Mouse (Mus musculus) gastrocnemius, adult 2 months (tissue): ENCODE measurements around the gene Fam228b. TPM values are rescaled to one million over a fixed set of nuclear protein-coding genes. Genes with fewer than 3 reads are reported as not detected.
"Not testable (repeated sequence)": the region's sequence is repeated elsewhere in the genome, so short reads cannot be mapped to it uniquely, and the experiment has no call there.

Experiments used
- DNase-seq: peaks from one replicate; pipeline ENCODE4 v3.0.0; 2022
- H3K27ac ChIP-seq: fragments of 200-600 bp; 2 replicates; pipeline ENCODE4 v1.8.1; 2022; ENCODE audit warnings: mild to moderate bottlenecking
- H3K4me3 ChIP-seq: fragments of 200-600 bp; 2 replicates; pipeline ENCODE4 v1.8.1; 2022; ENCODE audit warnings: mild to moderate bottlenecking, moderate library complexity
- CTCF ChIP-seq: fragments of 200-600 bp; IDR thresholded peaks from 2 replicates; pipeline ENCODE4 v1.8.1; 2022; ENCODE audit warnings: antibody characterized with exemption, mild to moderate bottlenecking, moderate library complexity
- intact Hi-C: fragments of 180-260 bp; cut with DNase I; formaldehyde crosslinking; loops from one replicate; pipeline ENCODE4 v1.15.1; 2025
- total RNA-seq, 2 experiments: library from RNA; stranded (reverse); gene quantifications; 2 replicates each; pipeline ENCODE4 v1.2.3; 2021

Fam228b gene
- total RNA-seq, 2 experiments from 2014 or later, result 7.3 to 12.0 TPM

- intact Hi-C loops, result no loop called here
- TF ChIP-seq CTCF, result no peak
- Histone ChIP-seq H3K4me3 (no peak overlapping the region), H3K27ac (no peak overlapping the region)
- no peak for DNase-seq
Measured at GRCm38 (mm10) chr12:4781270-4781669, 12.2 kb upstream of the Fam228b start.

GRCm38 (mm10) chr12:4780245-4780644 lies 11.2 kb upstream of the Fam228b start:
- no peak for DNase-seq
- H3K27ac ChIP-seq, result no peak overlapping the region
- no peak for TF ChIP-seq CTCF
- no peak overlapping the region for H3K4me3 ChIP-seq
- intact Hi-C loops, result no loop called here

GRCm38 (mm10) chr12:4777734-4778133 lies 8.7 kb upstream of the Fam228b start:
- H3K4me3 ChIP-seq, result no peak overlapping the region
- no peak for DNase-seq
- intact Hi-C loops, result no loop called here
- no peak for TF ChIP-seq CTCF
- H3K27ac ChIP-seq, result no peak overlapping the region

- no peak for TF ChIP-seq CTCF
- no peak for DNase-seq
- intact Hi-C loops, result no loop called here
- H3K27ac ChIP-seq, result no peak overlapping the region
- no peak overlapping the region for H3K4me3 ChIP-seq
Measured at GRCm38 (mm10) chr12:4775588-4775949, 6.5 kb upstream of the Fam228b start.

- intact Hi-C loops, result no loop called here
- Histone ChIP-seq H3K4me3 (no peak overlapping the region), H3K27ac (no peak overlapping the region)
- no peak for DNase-seq
- no peak for TF ChIP-seq CTCF
Measured at GRCm38 (mm10) chr12:4774895-4775587, 6.0 kb upstream of the Fam228b start.

- peak overlapping the region; percentile 86 for H3K4me3 ChIP-seq
- no peak for DNase-seq
- peak overlapping the region; percentile 91 for H3K27ac ChIP-seq
- no peak for TF ChIP-seq CTCF
- intact Hi-C loops, result loop anchor here (5.0 to 10.0 kb wide), 2 partner anchors 95 to 197 kb away; no protein-coding TSS in a partner anchor
Measured at GRCm38 (mm10) chr12:4769333-4769723, 261 bp upstream of the Fam228b start.

GRCm38 (mm10) chr12:4757060-4757459 lies 12.0 kb downstream of the Fam228b start:
- Histone ChIP-seq H3K27ac (no peak overlapping the region), H3K4me3 (no peak overlapping the region)
- no peak for TF ChIP-seq CTCF
- no peak for DNase-seq
- intact Hi-C loops, result no loop called here

GRCm38 (mm10) chr12:4754451-4754850 lies 14.6 kb downstream of the Fam228b start:
- DNase-seq, intact Hi-C loops, H3K4me3 ChIP-seq, H3K27ac ChIP-seq: not testable (repeated sequence)

GRCm38 (mm10) chr12:4744486-4744885 lies 24.6 kb downstream of the Fam228b start:
- H3K4me3 ChIP-seq, result peak overlapping the region; percentile 54
- no peak for TF ChIP-seq CTCF
- peak; percentile 78 for DNase-seq
- H3K27ac ChIP-seq, result peak overlapping the region; percentile 49; the same call in 1 of the 2 replicates
- intact Hi-C loops, result no loop called here

- intact Hi-C loops, result no loop called here
- H3K4me3 ChIP-seq, result no peak overlapping the region
- no peak for TF ChIP-seq CTCF
- H3K27ac ChIP-seq, result no peak overlapping the region
- DNase-seq, result no peak
Measured at GRCm38 (mm10) chr12:4742183-4742582, 26.9 kb downstream of the Fam228b start.

- no peak for TF ChIP-seq CTCF
- DNase-seq, result no peak
- intact Hi-C loops, result no loop called here
- no peak overlapping the region for H3K4me3 ChIP-seq
- H3K27ac ChIP-seq, result no peak overlapping the region
Measured at GRCm38 (mm10) chr12:4740823-4741222, 28.2 kb downstream of the Fam228b start.

GRCm38 (mm10) chr12:4738031-4738576 lies 31.0 kb downstream of the Fam228b start, which contains the start of gene Fam228a:
Gene Fam228a, minus strand, starts transcription at chr12:4738430.
- TF ChIP-seq CTCF, result no peak
- no peak for DNase-seq

GRCm38 (mm10) chr12:4732332-4732731 lies 36.7 kb downstream of the Fam228b start:
- H3K27ac ChIP-seq, result no peak overlapping the region
- TF ChIP-seq CTCF, result no peak
- intact Hi-C loops, result no loop called here
- no peak overlapping the region for H3K4me3 ChIP-seq
- DNase-seq, result no peak

More at GRCm38 (mm10) chr12:4738031-4738576, 31.0 kb downstream of the Fam228b start, which contains the start of gene Fam228a:
- H3K4me3 ChIP-seq, result no peak within 1 kb of the TSS
- H3K27ac ChIP-seq, result no peak within 1 kb of the TSS
- intact Hi-C loops, result no loop called here

- TF ChIP-seq CTCF, result no peak
- no peak overlapping the region for H3K4me3 ChIP-seq
- no peak for DNase-seq
- intact Hi-C loops, result no loop called here
- H3K27ac ChIP-seq, result no peak overlapping the region
Measured at GRCm38 (mm10) chr12:4731629-4732028, 37.4 kb downstream of the Fam228b start.
